Mouse (Mus musculus) heart, embryonic 11.5 days (tissue): Measurements from ENCODE around the gene Dennd2c. TPM values are rescaled to one million over a fixed set of nuclear protein-coding genes. Genes with fewer than 3 reads are reported as not detected.
"Not testable (repeated sequence)": the region's sequence is repeated elsewhere in the genome, so short reads cannot be mapped to it uniquely, and the experiment has no call there.

ENCODE experiments used
- ATAC-seq: fragments of 200-750 bp; cut with Nextera tagmentation; replicated peaks from 2 replicates; pipeline ENCODE4 v1.8.0; 2017; ENCODE audit warnings: moderate library complexity; ENCODE audit not compliant: insufficient number of reproducible peaks, low FRiP score, low TSS enrichment
- H3K27ac ChIP-seq: fragments of 300-500 bp; sonication (generic); 2 replicates; pipeline ENCODE4 v1.5.1; 2014; ENCODE audit warnings: mild to moderate bottlenecking, low read depth, low read length
- H3K27me3 ChIP-seq: fragments of 300-500 bp; sonication (generic); 2 replicates; pipeline ENCODE4 v1.6.1; 2014; ENCODE audit warnings: mild to moderate bottlenecking, low read length, mixed read lengths; ENCODE audit not compliant: control insufficient read depth, insufficient read depth
- H3K36me3 ChIP-seq: fragments of 300-500 bp; sonication (generic); 2 replicates; pipeline ENCODE4 v1.6.1; 2014; ENCODE audit warnings: mild to moderate bottlenecking, low read length, moderate library complexity, mixed read lengths; ENCODE audit not compliant: control insufficient read depth, insufficient read depth
- H3K4me1 ChIP-seq: fragments of 300-500 bp; sonication (generic); 2 replicates; pipeline ENCODE4 v1.6.1; 2014; ENCODE audit warnings: low read length; ENCODE audit not compliant: control insufficient read depth, insufficient read depth
- H3K4me2 ChIP-seq: fragments of 300-500 bp; sonication (generic); 2 replicates; pipeline ENCODE4 v1.6.1; 2014; ENCODE audit warnings: mild to moderate bottlenecking, moderate library complexity
- H3K4me3 ChIP-seq: fragments of 300-500 bp; sonication (generic); 2 replicates; pipeline ENCODE4 v1.5.1; 2014; ENCODE audit warnings: low read depth, low read length
- H3K9ac ChIP-seq: fragments of 300-500 bp; sonication (generic); 2 replicates; pipeline ENCODE4 v1.6.1; 2014; ENCODE audit warnings: mild to moderate bottlenecking, low read depth, low read length, moderate library complexity
- H3K9me3 ChIP-seq: fragments of 300-500 bp; sonication (generic); replicated peaks from 2 replicates; pipeline ENCODE4 v1.6.1; 2016; ENCODE audit warnings: low read length; ENCODE audit not compliant: control insufficient read depth
- WGBS: fragments of 180-500 bp; shearing (Covaris S2); extraction: QIAGEN DNeasy Blood & Tissue Kit; methylation state at CpG from one replicate; pipeline ENCODE4 v1.1.7; 2014; ENCODE audit not compliant: insufficient replicate concordance; 5-methylcytosine and 5-hydroxymethylcytosine counted together
- polyA plus RNA-seq: library from polyadenylated mRNA; unstranded; fragments of >200 nt; fragmentation: Nextera tagmentation; extraction: Ambion mirVana; gene quantifications from 2 replicates; pipeline ENCODE4 v1.2.1, GENCODE M21; 2014

Dennd2c gene
- polyA plus RNA-seq, 1 experiment from 2014 or later, result 5.0 TPM

- no peak for ATAC-seq
- Histone ChIP-seq H3K27ac (no peak overlapping the region), H3K4me2 (no peak overlapping the region), H3K27me3 (no peaks in the 10 kb centered on the region), H3K9ac (no peak overlapping the region), H3K4me1 (no peaks in the 10 kb centered on the region), H3K9me3 (no peaks in the 10 kb centered on the region), H3K36me3 (no peaks in the 10 kb centered on the region), H3K4me3 (no peak overlapping the region)
- 60% methylated on average over 5 of the region's 5 CpGs for WGBS
These were observed 105.3 kb downstream of the Dennd2c start for GRCm38 (mm10) chr3:103207749-103208148.

GRCm38 (mm10) chr3:103208237-103208636 lies 105.8 kb downstream of the Dennd2c start:
- WGBS, result 57% methylated on average over 2 of the region's 2 CpGs
- Histone ChIP-seq H3K4me1 (no peaks in the 10 kb centered on the region), H3K27ac (no peak overlapping the region), H3K9me3 (no peaks in the 10 kb centered on the region), H3K9ac (no peak overlapping the region), H3K36me3 (no peaks in the 10 kb centered on the region), H3K27me3 (no peaks in the 10 kb centered on the region), H3K4me3 (no peak overlapping the region), H3K4me2 (no peak overlapping the region)
- no peak for ATAC-seq

- no peaks in the 10 kb centered on the region for H3K9me3 ChIP-seq
- no peak for ATAC-seq
- H3K4me2 ChIP-seq, result no peak overlapping the region
- no peak overlapping the region for H3K27ac ChIP-seq
- WGBS, result 73% methylated on average over 2 of the region's 2 CpGs
- no peaks in the 10 kb centered on the region for H3K4me1 ChIP-seq
- no peak overlapping the region for H3K9ac ChIP-seq
- H3K4me3 ChIP-seq, result no peak overlapping the region
- H3K36me3 ChIP-seq, result no peaks in the 10 kb centered on the region
- H3K27me3 ChIP-seq, result no peaks in the 10 kb centered on the region
These were observed 108.7 kb downstream of the Dennd2c start for GRCm38 (mm10) chr3:103211101-103211500.

- Histone ChIP-seq H3K4me3 (no peak overlapping the region), H3K9me3 (no peaks in the 10 kb centered on the region), H3K36me3 (no peaks in the 10 kb centered on the region), H3K27ac (no peak overlapping the region), H3K4me1 (no peaks in the 10 kb centered on the region), H3K9ac (no peak overlapping the region), H3K27me3 (no peaks in the 10 kb centered on the region), H3K4me2 (no peak overlapping the region)
- no peak for ATAC-seq
- WGBS, result 26% methylated on average over 1 of the region's 1 CpGs
These were observed 109.7 kb downstream of the Dennd2c start for GRCm38 (mm10) chr3:103212142-103212541.

- Histone ChIP-seq H3K27ac (no peak overlapping the region), H3K4me2 (no peak overlapping the region), H3K36me3 (no peaks in the 10 kb centered on the region), H3K27me3 (no peaks in the 10 kb centered on the region), H3K4me1 (no peaks in the 10 kb centered on the region), H3K9me3 (no peaks in the 10 kb centered on the region), H3K9ac (no peak overlapping the region), H3K4me3 (no peak overlapping the region)
- WGBS, result 81% methylated on average over 5 of the region's 5 CpGs
- no peak for ATAC-seq
These were observed 111.1 kb downstream of the Dennd2c start for GRCm38 (mm10) chr3:103213537-103213936.

GRCm38 (mm10) chr3:103214593-103215285 lies 112.3 kb downstream of the Dennd2c start:
- Histone ChIP-seq H3K36me3 (no peaks in the 10 kb centered on the region), H3K4me1 (no peaks in the 10 kb centered on the region), H3K9ac (no peak overlapping the region), H3K9me3 (no peaks in the 10 kb centered on the region), H3K27ac (no peak overlapping the region), H3K4me2 (no peak overlapping the region), H3K27me3 (no peaks in the 10 kb centered on the region), H3K4me3 (no peak overlapping the region)
- no peak for ATAC-seq
- 84% methylated on average over 8 of the region's 8 CpGs for whole genome bisulfite sequencing

- H3K4me1 ChIP-seq, result not testable (repeated sequence)
These were observed 113.0 kb downstream of the Dennd2c start for GRCm38 (mm10) chr3:103215399-103215798.

More at GRCm38 (mm10) chr3:103215399-103215798, 113.0 kb downstream of the Dennd2c start:
- 77% methylated on average over 8 of the region's 8 CpGs for WGBS
- not testable (repeated sequence) for H3K9ac ChIP-seq, H3K27ac ChIP-seq, ATAC-seq, H3K9me3 ChIP-seq, H3K36me3 ChIP-seq, H3K4me3 ChIP-seq, H3K4me2 ChIP-seq, H3K27me3 ChIP-seq

Other genes starting within 250 kb of the Dennd2c start
- gene Sycp1, start 166.5 kb upstream of the Dennd2c start, polyA plus RNA-seq, result not detected in 2 replicates
- gene Nr1h5, start 138.5 kb upstream of the Dennd2c start, polyA plus RNA-seq, result 0.32 and 0.64 TPM in 2 replicates
- gene Sike1, start 106.9 kb upstream of the Dennd2c start, polyA plus RNA-seq, result 88.0 and 89.4 TPM in 2 replicates
- gene Csde1, start 82.2 kb upstream of the Dennd2c start, polyA plus RNA-seq, result 335 and 357 TPM in 2 replicates
- gene Nras, start 44.3 kb upstream of the Dennd2c start, polyA plus RNA-seq, result 99.1 and 101 TPM in 2 replicates
- 0.62 TPM in 1 of 2 replicates, not detected in the other for gene Ampd1, start 28.6 kb upstream of the Dennd2c start, polyA plus RNA-seq
- 141 and 157 TPM in 2 replicates for gene Bcas2, start 69.1 kb downstream of the Dennd2c start, polyA plus RNA-seq
- gene Trim33, start 176.7 kb downstream of the Dennd2c start, polyA plus RNA-seq, result 15.0 and 15.8 TPM in 2 replicates